Mouse (Mus musculus) frontal cortex, adult (tissue): ENCODE measurements around the gene Krtap3-3.
"Not testable (repeated sequence)": the region's sequence is repeated elsewhere in the genome, so short reads cannot be mapped to it uniquely, and the experiment has no call there.

Source experiments
- ATAC-seq: cut with Nextera tagmentation; 2 replicates; pipeline ENCODE4 v1.9.2; 2017; ENCODE audit warnings: mild to moderate bottlenecking, moderate library complexity, mixed read lengths; ENCODE audit not compliant: low TSS enrichment

Gene Krtap3-3

DNA sequence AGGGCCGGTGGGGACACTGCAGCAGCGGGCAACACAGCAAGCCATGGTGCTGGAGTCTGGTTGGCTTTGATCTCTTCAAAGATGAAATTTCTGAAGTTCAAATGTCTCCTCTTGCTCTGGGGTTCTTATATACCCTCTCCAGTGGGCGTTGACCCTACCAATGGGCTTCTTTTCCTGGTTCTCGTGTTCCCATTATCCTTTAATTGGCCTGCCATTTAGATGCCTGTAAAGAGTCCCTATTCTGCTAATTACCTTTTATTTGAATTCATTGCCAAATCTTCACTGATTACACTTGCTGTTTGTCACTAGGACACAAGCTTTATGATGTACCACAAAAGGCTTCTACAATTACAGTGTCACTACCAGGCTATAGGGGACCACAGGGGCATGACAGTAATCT is at the start of gene Krtap3-3:
TSS of gene Krtap3-3 (minus strand) at position 101 of the 400 bp plus-strand sequence.
- no peak for ATAC-seq

DNA sequence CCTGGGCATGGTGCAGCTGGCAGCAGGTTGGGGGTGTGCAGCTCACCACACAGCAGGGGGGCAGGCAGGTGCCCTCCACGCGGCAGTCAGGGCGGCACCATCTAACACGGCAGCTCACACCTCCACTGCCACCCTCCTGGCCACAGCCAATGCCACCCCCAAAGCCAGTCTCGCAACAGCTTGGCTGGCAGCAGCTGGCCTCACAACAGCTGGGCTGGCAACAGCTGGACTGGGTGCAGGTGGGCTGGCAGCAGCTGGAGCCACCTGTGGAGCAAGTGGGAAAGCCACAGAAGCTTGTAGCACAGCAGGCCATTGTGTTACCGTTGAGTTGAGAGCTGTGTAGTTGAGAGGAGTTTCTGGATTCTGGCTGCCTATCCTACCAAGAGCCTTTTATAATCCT is 47.1 kb upstream of the Krtap3-3 start, which contains the start of gene Krtap9-3:
TSS of gene Krtap9-3 (minus strand) at position 364 of the 400 bp plus-strand sequence.
- not testable (repeated sequence) for ATAC-seq

DNA sequence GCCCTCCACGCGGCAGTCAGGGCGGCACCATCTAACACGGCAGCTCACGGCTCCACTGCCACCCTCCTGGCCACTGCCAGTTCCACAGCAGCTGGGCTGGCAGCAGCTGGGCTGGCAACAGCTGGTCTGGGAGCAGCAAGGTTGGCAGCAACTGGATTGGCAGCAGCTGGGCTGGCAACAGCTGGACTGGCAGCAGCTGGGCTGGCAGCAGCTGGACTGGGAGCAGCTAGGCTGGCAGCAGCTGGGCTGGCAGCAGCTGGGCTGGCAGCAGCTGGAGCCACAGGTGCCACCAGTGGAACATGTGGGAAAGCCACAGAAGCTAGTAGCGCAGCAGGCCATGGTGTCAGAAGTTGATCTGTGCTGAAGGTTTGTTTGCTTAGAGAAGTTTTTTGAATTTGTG is 40.3 kb upstream of the Krtap3-3 start, which contains the start of gene Krtap1-3:
TSS of gene Krtap1-3 (minus strand) at position 359 of the 400 bp plus-strand sequence.
- no peak for ATAC-seq

DNA sequence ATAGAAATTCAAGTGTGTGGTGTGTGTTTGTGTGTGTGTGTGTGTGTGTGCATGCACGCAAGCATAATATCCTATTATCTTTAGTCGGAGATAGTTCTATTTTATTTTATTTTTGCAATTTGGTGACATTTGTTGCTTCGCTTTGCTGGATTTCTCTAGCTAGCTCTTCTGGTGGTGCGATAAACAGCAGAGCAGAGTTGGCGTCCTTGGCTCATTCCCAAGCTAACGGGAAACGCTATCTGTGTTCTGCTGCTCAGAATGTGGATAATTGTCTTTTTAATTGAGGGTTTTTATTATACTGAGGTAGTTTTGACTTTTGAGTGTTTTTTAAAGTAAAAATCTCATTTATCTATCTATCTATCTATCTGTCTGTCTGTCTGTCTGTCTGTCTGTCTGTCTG is 34.4 kb upstream of the Krtap3-3 start:
- ATAC-seq = no peak

DNA sequence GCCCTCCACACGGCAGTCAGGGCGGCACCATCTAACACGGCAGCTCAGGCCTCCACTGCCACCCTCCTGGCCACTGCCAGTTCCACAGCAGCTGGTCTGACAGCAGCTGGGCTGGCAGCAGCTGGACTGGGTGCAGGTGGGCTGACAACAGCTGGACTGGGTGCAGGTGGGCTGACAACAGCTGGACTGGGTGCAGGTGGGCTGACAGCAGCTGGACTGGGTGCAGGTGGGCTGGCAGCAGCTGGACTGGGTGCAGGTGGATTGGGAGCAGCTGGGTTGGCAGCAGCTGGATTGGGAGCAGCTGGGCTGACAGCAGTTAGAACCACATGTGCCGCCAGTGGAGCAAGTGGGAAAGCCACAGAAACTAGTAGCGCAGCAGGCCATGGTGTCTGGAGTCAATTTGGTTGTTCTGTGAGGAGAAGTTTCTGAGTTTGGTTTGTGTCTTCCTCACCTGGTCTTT is 32.6 kb upstream of the Krtap3-3 start, which contains the start of gene Krtap1-4:
TSS of gene Krtap1-4 (minus strand) at position 410 of the 460 bp plus-strand sequence.
- no peak for ATAC-seq

DNA sequence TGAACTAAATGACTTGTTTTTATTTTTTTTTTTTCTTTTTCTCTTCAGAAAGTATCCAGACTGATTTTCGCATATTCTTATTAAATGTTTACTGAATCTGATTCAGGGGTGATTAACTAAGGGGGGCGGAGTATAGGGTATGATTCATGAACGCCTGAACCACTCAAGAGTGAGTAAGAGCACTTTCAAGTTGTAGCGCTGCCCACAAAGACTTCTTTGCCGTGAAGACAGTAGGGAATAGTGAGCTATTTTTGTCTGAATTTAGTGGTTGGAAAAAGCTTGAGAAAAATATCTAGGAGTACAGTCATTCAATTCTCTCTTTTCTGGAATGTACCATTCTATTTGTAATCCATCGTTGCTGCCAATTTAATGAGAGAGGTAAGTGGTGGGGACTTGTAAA is 30.9 kb upstream of the Krtap3-3 start:
- peak; percentile 52; the same call in 1 of the 2 replicates for ATAC-seq

DNA sequence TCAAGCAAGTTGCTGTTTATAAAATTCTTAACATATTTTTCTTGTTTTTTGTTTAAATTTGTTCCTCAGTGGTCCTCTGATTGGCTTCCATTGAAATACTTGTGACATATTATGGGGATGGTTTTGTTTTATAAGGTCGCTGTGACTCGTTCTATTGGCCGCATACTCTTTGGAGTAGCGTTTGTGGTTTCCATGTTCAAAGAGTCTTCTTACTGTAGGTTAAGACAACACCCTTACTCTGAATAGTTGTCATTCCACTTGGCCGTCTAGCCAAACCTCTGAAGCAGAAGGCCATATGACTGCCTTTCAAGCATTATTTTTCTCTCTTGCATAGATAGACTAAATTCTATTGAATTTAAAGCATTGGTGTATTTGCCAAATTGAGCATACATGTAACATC is 30.4 kb upstream of the Krtap3-3 start:
- ATAC-seq = no peak

DNA sequence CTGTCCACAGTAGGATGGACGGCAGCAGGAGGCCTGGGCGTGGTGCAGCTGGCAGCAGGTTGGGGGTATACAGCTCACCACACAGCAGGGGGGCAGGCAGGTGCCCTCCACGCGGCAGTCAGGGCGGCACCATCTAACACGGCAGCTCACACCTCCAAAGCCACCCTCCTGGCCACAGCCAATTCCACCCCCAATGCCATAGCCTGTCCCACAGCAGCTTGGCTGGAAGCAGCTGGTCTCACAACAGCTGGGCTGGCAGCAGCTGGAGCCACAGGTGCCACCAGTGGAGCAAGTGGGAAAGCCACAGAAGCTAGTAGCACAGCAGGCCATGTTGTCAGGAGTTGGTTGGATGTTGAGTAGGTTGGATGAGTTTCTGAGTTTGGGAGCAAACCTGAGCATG is 30.0 kb upstream of the Krtap3-3 start, which contains the start of gene Krtap1-5:
TSS of gene Krtap1-5 (minus strand) at position 381 of the 400 bp plus-strand sequence.
- no peak for ATAC-seq

DNA sequence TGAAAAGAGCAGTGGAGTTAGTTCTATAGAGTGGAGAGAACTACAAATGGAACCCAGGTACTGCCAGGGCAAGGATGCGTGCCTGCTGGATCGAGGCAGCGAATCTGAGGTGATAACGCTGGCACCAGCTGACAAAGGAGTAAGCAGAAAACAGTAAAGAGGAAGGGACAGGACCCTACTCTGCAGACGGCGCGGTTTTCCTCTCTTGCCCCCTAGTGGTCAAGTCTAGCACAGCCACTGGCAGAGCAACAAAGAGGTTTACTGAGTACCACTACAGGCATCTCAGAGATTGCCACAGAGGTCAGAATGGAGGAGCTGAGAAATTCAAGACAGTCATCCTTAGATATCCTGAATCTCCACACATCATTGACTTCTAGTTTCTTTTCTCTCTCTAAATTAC is 23.4 kb upstream of the Krtap3-3 start:
- ATAC-seq = peak; percentile 70; the same call in 1 of the 2 replicates

DNA sequence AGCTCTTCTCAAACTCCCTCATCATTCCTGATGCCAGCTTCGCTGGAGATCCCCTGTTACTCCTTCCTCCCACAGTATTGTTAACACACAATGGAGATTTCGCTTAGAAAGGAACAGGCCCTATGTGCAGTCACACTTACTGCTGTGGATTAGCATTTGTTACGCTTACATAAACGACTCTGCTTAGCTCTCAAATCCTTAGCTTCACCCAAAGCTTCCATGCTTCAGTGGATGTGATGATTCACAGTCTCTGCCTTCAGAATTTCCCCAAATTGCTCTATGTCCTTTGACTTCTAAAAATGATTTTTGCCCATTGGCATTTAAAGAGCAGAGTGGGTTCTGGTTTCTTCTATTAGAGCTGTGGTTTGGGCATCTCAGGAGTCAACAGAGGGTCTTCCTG is 22.5 kb upstream of the Krtap3-3 start:
- peak; percentile 97 for ATAC-seq

DNA sequence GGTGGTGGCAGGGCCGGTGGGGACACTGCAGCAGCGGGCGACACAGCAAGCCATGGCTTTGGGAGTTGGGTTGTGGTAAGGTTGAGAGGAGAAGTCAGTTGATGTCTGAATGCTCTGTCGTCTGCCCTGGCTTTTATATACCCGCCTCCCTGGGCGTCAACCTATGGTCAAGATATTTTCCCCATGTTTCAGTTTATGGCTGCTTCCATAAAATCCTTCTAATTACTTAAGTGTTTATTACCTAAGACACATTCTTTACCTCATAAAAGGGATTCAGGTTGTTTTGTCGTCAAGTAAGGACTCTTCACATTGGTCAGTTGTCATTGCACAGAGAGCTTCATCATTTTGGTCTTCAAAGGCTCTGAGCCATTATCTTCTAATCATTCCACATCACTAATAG is 15.9 kb upstream of the Krtap3-3 start, which contains the start of gene Krtap3-1:
TSS of gene Krtap3-1 (minus strand) at position 101 of the 400 bp plus-strand sequence.
- no peak for ATAC-seq

DNA sequence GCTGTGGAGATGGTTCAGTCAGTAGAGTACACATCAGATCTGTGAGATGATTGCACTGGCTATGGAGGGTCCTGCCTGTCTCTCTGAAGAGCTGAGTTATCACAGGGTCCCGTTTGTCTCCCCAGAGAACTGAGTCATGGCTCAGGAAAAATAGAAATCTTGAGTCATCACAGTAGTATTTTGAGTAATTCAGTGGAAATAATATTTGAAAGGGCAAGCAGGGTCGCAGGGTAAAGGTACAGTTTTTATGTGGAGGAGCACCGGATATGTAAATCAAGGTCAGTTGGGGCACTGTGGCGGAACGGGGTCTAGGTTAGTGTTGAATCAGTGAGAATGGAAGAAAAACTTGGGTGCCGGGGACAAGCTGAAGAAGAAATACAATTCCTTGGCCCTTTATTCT is 11.9 kb upstream of the Krtap3-3 start:
- ATAC-seq = no peak

DNA sequence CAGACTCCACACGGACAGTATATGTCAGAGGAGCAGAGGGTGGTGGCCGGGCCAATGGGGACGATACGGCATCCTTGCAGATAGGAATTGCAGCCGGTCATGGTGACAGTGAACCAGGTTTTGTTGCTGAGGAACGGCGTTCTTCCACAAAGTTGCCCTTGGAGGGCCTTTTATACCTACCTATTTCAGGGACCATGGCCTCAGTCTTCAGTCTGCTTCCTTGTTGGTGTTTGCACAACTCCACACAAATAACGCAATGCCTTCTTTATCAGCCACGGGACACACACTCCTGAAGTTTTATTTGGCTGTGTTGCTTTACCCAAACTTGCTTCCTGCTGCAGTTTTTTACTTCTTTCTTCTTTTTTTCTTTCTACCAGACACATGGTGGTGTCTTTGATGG is 8.7 kb upstream of the Krtap3-3 start, which contains the start of gene Gm11939:
TSS of gene Gm11939 (minus strand) at position 101 of the 400 bp plus-strand sequence.
- no peak for ATAC-seq

DNA sequence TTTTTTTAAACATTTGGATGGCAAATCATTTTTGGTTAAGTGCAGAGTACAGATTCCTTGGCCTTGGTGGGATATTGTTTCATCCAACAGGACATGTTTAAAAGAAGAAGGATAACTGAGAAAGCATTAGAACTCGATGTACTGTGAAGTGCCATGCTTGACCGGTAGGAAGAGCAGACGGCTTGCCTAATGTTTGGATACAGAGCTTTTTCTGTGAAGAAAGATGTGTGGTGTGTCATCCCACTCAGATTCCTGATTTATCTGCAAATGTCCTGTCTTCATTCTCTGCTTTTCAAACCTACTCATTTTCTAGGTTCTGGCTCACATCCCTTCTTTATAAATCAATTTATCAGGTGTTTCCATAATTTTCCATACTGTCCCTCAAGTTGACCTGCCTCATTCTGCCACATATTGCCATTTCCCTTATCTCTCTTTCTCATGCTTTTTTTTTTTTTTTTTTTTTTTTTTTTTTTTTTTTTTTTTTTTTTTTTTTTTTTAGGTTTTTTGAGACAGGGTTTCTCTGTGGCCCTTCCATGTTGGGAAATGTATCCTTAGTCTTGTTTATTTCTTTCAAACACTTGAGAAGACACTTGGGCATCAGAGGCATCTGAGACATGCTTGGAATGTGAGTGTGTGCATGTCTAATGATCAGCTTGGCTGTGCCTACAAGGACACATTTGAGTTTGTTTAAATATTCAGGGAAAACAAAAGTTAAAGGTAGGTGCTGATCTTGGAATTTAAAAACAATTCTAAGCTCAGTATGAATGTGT is 7.5 kb upstream of the Krtap3-3 start:
- ATAC-seq = peak; percentile 79; the same call in 1 of the 2 replicates

DNA sequence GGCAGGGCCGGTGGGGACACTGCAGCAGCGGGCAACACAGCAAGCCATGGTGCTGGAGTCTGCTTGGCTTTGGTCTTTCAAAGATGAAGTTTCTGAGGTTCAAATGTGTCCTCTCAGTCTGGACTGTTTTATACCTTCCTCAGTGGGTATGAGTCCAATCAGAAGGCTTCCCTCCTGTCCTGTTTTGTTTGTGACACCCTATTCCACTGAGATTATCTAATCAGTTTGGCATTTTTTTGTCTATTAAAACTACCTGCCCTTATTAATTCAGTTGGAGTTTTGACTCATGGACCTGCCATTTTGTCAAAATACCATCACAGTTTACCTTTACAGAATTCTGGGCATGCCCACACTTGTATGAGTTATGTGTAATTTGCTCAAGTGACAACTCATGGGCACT is 6.1 kb upstream of the Krtap3-3 start, which contains the start of gene Krtap3-2:
TSS of gene Krtap3-2 (minus strand) at position 101 of the 400 bp plus-strand sequence.
- ATAC-seq = no peak

DNA sequence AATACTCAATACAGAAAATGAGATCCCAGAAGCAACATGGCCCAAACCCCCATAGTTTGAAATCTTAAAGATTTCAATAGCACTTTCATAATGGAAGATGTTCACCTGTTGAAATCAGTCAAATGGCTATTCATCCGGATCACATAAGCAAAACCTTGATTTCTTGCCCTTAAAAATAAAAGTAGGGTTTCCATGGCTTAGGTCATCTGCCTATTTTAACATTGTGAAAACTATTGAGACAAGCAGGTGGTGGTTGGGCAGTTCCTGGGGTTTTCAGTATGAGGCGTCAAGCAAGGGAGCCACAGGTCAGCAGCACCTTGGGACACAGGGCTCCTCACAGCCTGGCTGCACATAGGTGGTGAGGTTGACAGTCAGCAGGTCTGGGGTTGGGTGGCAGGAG is 5.5 kb upstream of the Krtap3-3 start:
- ATAC-seq = no peak

DNA sequence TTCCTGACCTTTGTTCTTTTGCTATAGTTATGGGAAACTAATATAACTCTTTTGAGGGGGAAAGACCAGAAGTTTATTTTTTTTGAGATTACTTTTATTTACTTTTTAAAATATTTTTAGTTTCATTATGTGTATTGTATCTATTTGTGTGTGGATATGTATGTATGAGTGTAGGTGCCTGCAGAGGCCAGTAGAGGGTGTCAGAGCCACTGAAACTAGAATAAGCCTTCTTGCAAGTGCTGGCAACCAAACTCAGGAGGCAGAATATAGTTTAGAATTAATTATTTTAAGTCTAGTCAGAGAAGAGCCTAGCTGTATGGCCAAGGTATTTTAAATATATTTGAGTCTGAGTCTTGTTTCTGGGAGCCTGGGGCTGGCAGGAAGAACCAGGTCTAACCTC is 2.8 kb downstream of the Krtap3-3 start:
- no peak for ATAC-seq

DNA sequence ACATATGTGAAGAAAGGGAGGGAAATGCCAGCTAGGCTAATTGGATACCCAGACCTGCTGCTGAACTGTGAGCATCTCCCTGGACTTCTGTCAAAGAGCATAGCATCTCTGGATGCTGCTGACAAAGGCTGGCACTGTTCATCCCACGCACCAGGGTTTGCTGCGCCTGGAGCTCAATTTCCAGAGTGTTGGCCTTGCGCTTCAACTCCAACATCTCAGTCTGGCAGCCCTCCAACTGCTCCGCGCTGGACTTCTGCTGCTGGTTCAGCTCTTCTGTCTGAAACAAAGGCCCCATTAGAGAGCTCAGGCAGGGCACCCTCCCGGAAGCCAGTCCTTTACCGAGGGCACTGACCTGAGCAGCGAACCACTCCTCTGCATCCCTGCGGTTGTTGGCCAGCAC is 10.9 kb downstream of the Krtap3-3 start:
- ATAC-seq = no peak; the same call in 1 of the 2 replicates

DNA sequence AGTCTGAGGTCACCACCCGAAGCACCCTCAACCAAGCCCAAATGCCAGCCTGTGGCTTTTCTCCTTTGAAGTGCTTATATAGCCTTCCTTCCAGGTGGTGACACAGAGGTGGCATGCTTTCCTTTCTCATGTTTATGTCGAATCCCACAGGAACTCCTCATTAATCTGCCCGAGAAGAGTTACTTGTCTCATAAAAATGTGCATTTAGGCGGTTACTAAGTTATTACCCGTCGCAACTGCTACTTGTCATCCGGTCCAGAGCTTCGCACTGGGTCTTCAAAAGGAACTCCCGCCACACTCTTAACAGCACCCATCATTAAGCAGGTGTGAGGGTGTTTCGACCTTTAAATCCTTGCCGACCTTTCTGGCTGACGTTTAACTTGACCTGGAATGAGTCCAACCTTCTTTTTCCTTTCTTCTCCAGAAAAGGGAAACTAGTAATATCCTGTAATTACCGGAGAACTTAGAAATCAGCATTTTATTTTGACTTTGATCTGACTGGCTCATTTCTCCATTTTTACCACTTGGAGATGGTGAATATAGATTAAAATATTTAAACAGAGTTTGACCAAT is 29.3 kb downstream of the Krtap3-3 start, which contains the start of gene Krt39:
TSS of gene Krt39 (minus strand) at position 51 of the 573 bp plus-strand sequence.
- ATAC-seq = no peak

DNA sequence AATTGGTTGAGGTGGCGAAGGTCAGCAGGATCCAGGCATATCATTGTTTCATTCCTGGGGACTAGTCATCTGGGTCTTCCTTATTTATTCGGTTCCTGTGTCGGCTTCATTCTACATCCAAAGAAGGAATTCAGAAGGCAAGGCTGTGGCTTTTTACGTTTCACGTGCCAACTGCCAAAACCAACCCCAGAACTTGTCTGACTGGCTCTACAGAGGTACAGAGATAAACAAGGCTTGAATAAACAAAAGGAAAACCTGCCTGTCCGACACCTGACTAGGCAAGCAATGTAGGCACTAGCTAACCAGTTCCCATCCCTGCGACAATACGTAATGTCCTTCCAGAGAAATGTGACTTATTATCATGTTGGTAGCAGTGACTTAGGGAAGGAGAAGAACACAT is 36.6 kb downstream of the Krtap3-3 start:
- no peak for ATAC-seq
